In genomic region chr11:97560210-97560963, GRCm38 (mm10) we compare ENCODE assay signal across 16 mouse cellular contexts. TPM values are rescaled to one million over a fixed set of nuclear protein-coding genes. Genes with fewer than 3 reads are reported as not detected.
DNase-seq lines count a peak whose midpoint lies in the region; ATAC-seq lines count a peak whose summit lies in the region.
"Had no signal": no experiment of that assay in that cellular context is flagged by ENCODE, and none has a peak within 500 bp of the region (broad histone marks: within the 10 kb centered on the region; RNA-seq: fewer than 3 reads in every experiment).

No protein-coding gene starts in this region.

- no peaks in the 10 kb centered on the region for H3K36me3 ChIP-seq in embryonic facial prominence, embryonic 14.5 days (ENCODE audit: control insufficient read depth, insufficient read depth, low read length)
- no peaks in the 10 kb centered on the region for H3K36me3 ChIP-seq in embryonic facial prominence, embryonic 10.5 days (replicated peaks)
- 0 out of 2 replicates have a peak, but pooled peaks cover 3% of the 10 kb centered on the region for H3K36me3 ChIP-seq in forebrain, embryonic 14.5 days (ENCODE audit: control insufficient read depth, insufficient read depth, low read length)
- H3K36me3 ChIP-seq: limb, embryonic 13.5 days had no signal

- peaks cover 7% of the 10 kb centered on the region for H3K27me3 ChIP-seq in embryonic facial prominence, embryonic 14.5 days (replicated peaks; ENCODE audit: control insufficient read depth, insufficient read depth, low read length)
- H3K27me3 ChIP-seq in embryonic facial prominence, embryonic 10.5 days (replicated peaks; ENCODE audit: low read depth, poor library complexity, severe bottlenecking): peaks cover 94% of the 10 kb centered on the region
- H3K27me3 ChIP-seq in forebrain, embryonic 14.5 days (replicated peaks; ENCODE audit: control insufficient read depth, insufficient read depth, low read length): no peaks in the 10 kb centered on the region

- intact Hi-C loops in left cerebral cortex, postnatal 14 days (cut with DNase I): no loop called here
- intact Hi-C loops in gastrocnemius, postnatal 14 days (cut with DNase I; ENCODE audit: low total_unique reads): no loop called here

- H3K9ac ChIP-seq in embryonic facial prominence, embryonic 14.5 days (ENCODE audit: low read depth, low read length): no peak overlapping the region
- peak overlapping the region; percentile 4; the same call in 1 of the 2 replicates for H3K9ac ChIP-seq in forebrain, embryonic 14.5 days (ENCODE audit: low read length)
- H3K9ac ChIP-seq: limb, embryonic 13.5 days; liver, postnatal 0 days had no signal

- WGBS in embryonic facial prominence, embryonic 14.5 days: 31% methylated on average over 17 of the region's 17 CpGs
- WGBS in embryonic facial prominence, embryonic 10.5 days: 32% methylated on average over 17 of the region's 17 CpGs
- 35% methylated on average over 17 of the region's 17 CpGs for WGBS in forebrain, embryonic 14.5 days

- no peak for ATAC-seq in embryonic facial prominence, embryonic 14.5 days (ENCODE audit: low read depth)
- no peak for ATAC-seq in forebrain, embryonic 14.5 days
- ATAC-seq: liver, postnatal 0 days had no signal

- no peak overlapping the region for H3K4me2 ChIP-seq in embryonic facial prominence, embryonic 14.5 days (ENCODE audit: low read depth, low read length)
- no peak overlapping the region for H3K4me2 ChIP-seq in forebrain, embryonic 14.5 days (ENCODE audit: low read length)
- H3K4me2 ChIP-seq: limb, embryonic 13.5 days had no signal

- DNase-seq in embryonic facial prominence, embryonic 14.5 days (ENCODE audit: low spot score): peak; percentile 36
- DNase-seq in embryonic facial prominence, embryonic 10.5 days (ENCODE audit: low spot score): no peak
- peak; percentile 40 to 72 for DNase-seq in left cerebral cortex, postnatal 14 days (ENCODE audit: low spot score in 2 of 2)
- DNase-seq in left cerebral cortex, adult 8-10 months (ENCODE audit: low spot score in 2 of 2): no peak
- no peak for DNase-seq in forebrain, embryonic 14.5 days (ENCODE audit: low spot score)
- peak; percentile 64 to 67 for DNase-seq in layer of hippocampus, postnatal 36 days
- no peak for DNase-seq in gastrocnemius, postnatal 14 days
- no peak for DNase-seq in spleen, postnatal 4 days (ENCODE audit: low spot score in 2 of 2)
- DNase-seq: adrenal gland, postnatal 36 days; heart, adult 18-20 months; heart, postnatal 36 days; kidney, adult 18-20 months; liver, postnatal 0 days; right cerebral cortex, postnatal 14 days had no signal

- no peak overlapping the region for H3K27ac ChIP-seq in embryonic facial prominence, embryonic 14.5 days (replicated peaks; ENCODE audit: low read depth, low read length)
- no peak overlapping the region for H3K27ac ChIP-seq in embryonic facial prominence, embryonic 10.5 days (replicated peaks)
- peak overlapping the region; percentile 41; the same call in 1 of the 2 replicates for H3K27ac ChIP-seq in forebrain, embryonic 14.5 days (ENCODE audit: low read depth, low read length)
- H3K27ac ChIP-seq: limb, embryonic 13.5 days had no signal

- peaks cover 6% of the 10 kb centered on the region; the same call in 1 of the 2 replicates for H3K4me1 ChIP-seq in embryonic facial prominence, embryonic 14.5 days (ENCODE audit: control insufficient read depth, insufficient read depth, low read length)
- peaks cover 94% of the 10 kb centered on the region for H3K4me1 ChIP-seq in embryonic facial prominence, embryonic 10.5 days
- peaks cover 41% of the 10 kb centered on the region for H3K4me1 ChIP-seq in forebrain, embryonic 14.5 days (ENCODE audit: control insufficient read depth, insufficient read depth, low read length)

- no peaks in the 10 kb centered on the region for H3K9me3 ChIP-seq in embryonic facial prominence, embryonic 14.5 days (ENCODE audit: control insufficient read depth, low read length)
- H3K9me3 ChIP-seq in embryonic facial prominence, embryonic 10.5 days: no peaks in the 10 kb centered on the region
- H3K9me3 ChIP-seq in forebrain, embryonic 14.5 days (replicated peaks; ENCODE audit: control insufficient read depth, low read length): no peaks in the 10 kb centered on the region
- H3K9me3 ChIP-seq: limb, embryonic 13.5 days had no signal

- no peak overlapping the region for H3K4me3 ChIP-seq in embryonic facial prominence, embryonic 14.5 days (ENCODE audit: low read depth, low read length)
- H3K4me3 ChIP-seq in embryonic facial prominence, embryonic 10.5 days: no peak overlapping the region
- no peak overlapping the region for H3K4me3 ChIP-seq in forebrain, embryonic 14.5 days (ENCODE audit: low read depth, low read length)
- H3K4me3 ChIP-seq: limb, embryonic 13.5 days had no signal

RNA-seq across cellular contexts. Expression of gene Srcin1, which starts 15.6 kb away (rescaled TPM):
- polyA plus RNA-seq in embryonic facial prominence, embryonic 14.5 days (2014; fragmentation: Nextera tagmentation; extraction: Ambion mirVana): 0.76 and 1.6 TPM in 2 replicates
- 0.72 and 0.80 TPM in 2 replicates for polyA plus RNA-seq in embryonic facial prominence, embryonic 10.5 days (2016; fragmentation: Nextera tagmentation; extraction: Ambion mirVana)
- 100 to 1,000 TPM; 341 to 382 TPM for total RNA-seq in left cerebral cortex, postnatal 14 days (2021)
- total RNA-seq in left cerebral cortex, adult 8-10 months (2022): 100 to 1,000 TPM; 255 to 270 (median 262) TPM
- polyA plus RNA-seq in forebrain, embryonic 14.5 days (2014; fragmentation: Nextera tagmentation; extraction: Ambion mirVana): 5.6 and 6.4 TPM in 2 replicates
- 100 to 1,000 TPM; 230 to 247 TPM for total RNA-seq in layer of hippocampus, postnatal 36 days (2021)
- total RNA-seq in gastrocnemius, postnatal 14 days (2021): under 1 TPM; 0.51 to 0.64 TPM
- total RNA-seq: megakaryocyte-erythroid progenitor cell, adult 5-6 weeks had no signal

Comparison
In these comparisons a context has a peak if more than half of its experiments do, and no peak if none do; other contexts are left out.
1. DNase-seq: peak in embryonic facial prominence, embryonic 14.5 days (single experiment), left cerebral cortex, postnatal 14 days (2 of 2) and layer of hippocampus, postnatal 36 days (2 of 2); none in embryonic facial prominence, embryonic 10.5 days (single experiment), left cerebral cortex, adult 8-10 months (0 of 2), forebrain, embryonic 14.5 days (single experiment), gastrocnemius, postnatal 14 days (single experiment) and spleen, postnatal 4 days (0 of 2).
2. RNA of gene Srcin1, which starts 15.6 kb away (total RNA-seq): 341 to 382 TPM in left cerebral cortex, postnatal 14 days, 255 to 270 TPM in left cerebral cortex, adult 8-10 months and 230 to 247 TPM in layer of hippocampus, postnatal 36 days; 0.51 to 0.64 TPM in gastrocnemius, postnatal 14 days; every median in the first group is over 100 times any median in the second.